Mouse (Mus musculus) neural tube, embryonic 14.5 days (tissue): ENCODE measurements at regions not wholly inside any gene's neighbourhood (a gene's known extent, or its start where the extent isn't known, plus 50 kb on each side); places are given as distances from the start of the nearest gene placed in this dataset.

ENCODE experiments used
- ATAC-seq: fragments of 200-750 bp; cut with Nextera tagmentation; 2 replicates; pipeline ENCODE4 v1.8.0; 2017; ENCODE audit warnings: low read depth, mild to moderate bottlenecking, moderate TSS enrichment, moderate library complexity
- H3K27ac ChIP-seq: fragments of 300-500 bp; sonication (generic); 2 replicates; pipeline ENCODE4 v1.5.1; 2014; ENCODE audit warnings: low read depth, mild to moderate bottlenecking, control low read depth, low read length, moderate library complexity, mixed read lengths
- H3K27me3 ChIP-seq: fragments of 300-500 bp; sonication (generic); 2 replicates; pipeline ENCODE4 v1.6.1; 2014; ENCODE audit warnings: low read length; ENCODE audit not compliant: control insufficient read depth, insufficient read depth
- H3K36me3 ChIP-seq: fragments of 300-500 bp; sonication (generic); 2 replicates; pipeline ENCODE4 v1.6.1; 2014; ENCODE audit warnings: low read length, mixed read lengths; ENCODE audit not compliant: control insufficient read depth, insufficient read depth
- H3K4me1 ChIP-seq: fragments of 300-500 bp; sonication (generic); 2 replicates; pipeline ENCODE4 v1.6.1; 2014; ENCODE audit warnings: low read length; ENCODE audit not compliant: control insufficient read depth, insufficient read depth
- H3K4me2 ChIP-seq: fragments of 300-500 bp; sonication (generic); 2 replicates; pipeline ENCODE4 v1.6.1; 2014; ENCODE audit warnings: mild to moderate bottlenecking, low read depth, low read length, control low read depth
- H3K4me3 ChIP-seq: fragments of 300-500 bp; sonication (generic); 2 replicates; pipeline ENCODE4 v1.5.1; 2014; ENCODE audit warnings: low read depth, low read length, control low read depth, mixed read lengths
- H3K9ac ChIP-seq: fragments of 300-500 bp; sonication (generic); replicated peaks from 2 replicates; pipeline ENCODE4 v1.6.1; 2014; ENCODE audit warnings: low read depth, mild to moderate bottlenecking, control low read depth, low read length, mixed read lengths
- H3K9me3 ChIP-seq: fragments of 300-500 bp; sonication (generic); 2 replicates; pipeline ENCODE4 v1.6.1; 2016; ENCODE audit warnings: low read length; ENCODE audit not compliant: control insufficient read depth
- WGBS: fragments of 180-500 bp; shearing (Covaris S2); extraction: QIAGEN DNeasy Blood & Tissue Kit; methylation state at CpG from one replicate; pipeline ENCODE4 v1.1.7; 2014; 5-methylcytosine and 5-hydroxymethylcytosine counted together

DNA sequence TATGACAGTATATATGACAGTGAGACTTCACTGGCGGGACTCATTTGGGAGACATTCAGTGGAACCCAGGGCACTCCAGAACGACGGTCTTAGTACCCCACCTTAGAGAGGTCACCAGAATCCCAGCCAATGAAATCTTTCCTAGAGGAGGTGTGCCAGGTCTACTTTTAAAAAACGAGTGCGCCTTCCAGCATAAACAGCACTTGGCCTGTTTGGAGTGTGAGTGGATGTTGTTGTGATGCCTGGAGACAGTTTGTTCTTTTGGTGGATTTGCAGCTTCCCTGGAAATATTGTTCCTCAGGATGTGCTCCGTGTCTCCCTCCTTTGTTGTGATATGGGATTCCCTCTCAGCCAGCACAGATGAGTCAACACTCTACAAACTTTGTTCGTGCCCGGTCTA is 219.9 kb downstream of the Zfp36l1 start:
- Histone ChIP-seq H3K27ac (no peak overlapping the region), H3K4me2 (no peak overlapping the region), H3K9me3 (no peaks in the 10 kb centered on the region), H3K27me3 (no peaks in the 10 kb centered on the region), H3K4me1 (peaks cover 15% of the 10 kb centered on the region), H3K9ac (no peak overlapping the region), H3K4me3 (no peak overlapping the region), H3K36me3 (no peaks in the 10 kb centered on the region)
- ATAC-seq = no peak
- 93% methylated on average over 8 of the region's 8 CpGs for WGBS

DNA sequence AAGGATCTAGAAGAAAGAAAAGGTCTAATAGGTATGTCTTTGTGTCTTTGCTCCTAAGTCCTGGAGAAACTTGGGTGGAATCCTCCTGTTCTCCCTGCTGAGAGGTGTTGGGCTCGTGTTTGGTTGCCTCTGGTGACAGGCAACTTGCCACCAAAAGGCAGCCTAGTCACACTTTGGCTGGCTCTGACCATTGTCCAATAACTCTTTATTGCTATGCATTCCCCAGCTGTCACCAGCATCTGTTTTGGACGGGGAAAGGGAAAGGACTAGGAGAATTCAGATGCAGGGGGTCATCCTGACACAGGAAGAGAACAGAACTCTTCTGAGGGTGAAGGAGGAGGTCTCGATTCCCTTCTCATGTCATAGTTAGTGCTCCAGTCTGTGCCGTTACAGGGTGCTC is 220.9 kb downstream of the Zfp36l1 start:
- 61% methylated on average over 4 of the region's 4 CpGs for WGBS
- no peak for ATAC-seq
- Histone ChIP-seq H3K9me3 (no peaks in the 10 kb centered on the region), H3K27ac (no peak overlapping the region), H3K27me3 (no peaks in the 10 kb centered on the region), H3K4me2 (no peak overlapping the region), H3K9ac (no peak overlapping the region), H3K4me3 (no peak overlapping the region), H3K36me3 (no peaks in the 10 kb centered on the region), H3K4me1 (peaks cover 17% of the 10 kb centered on the region)

DNA sequence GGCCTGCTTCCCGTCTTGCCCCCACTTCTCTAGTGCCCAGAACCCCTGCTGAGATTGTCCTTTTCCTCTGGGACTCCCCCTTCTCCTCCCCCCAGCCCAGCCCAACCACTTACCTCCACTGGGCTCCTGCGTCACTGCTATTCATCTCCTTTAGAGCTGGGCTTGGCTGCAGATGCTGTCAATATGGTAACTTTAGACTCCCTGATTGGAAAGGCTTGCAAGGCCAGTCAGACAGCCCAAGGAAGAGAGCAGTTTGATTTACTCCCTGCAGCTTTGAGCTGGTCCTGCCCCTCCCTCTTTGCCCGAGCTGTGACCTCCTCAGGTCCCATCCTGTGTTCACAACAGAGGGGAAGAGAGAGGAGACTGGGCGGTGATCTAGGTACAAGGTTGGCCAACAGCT is 221.9 kb downstream of the Zfp36l1 start:
- Histone ChIP-seq H3K9me3 (no peaks in the 10 kb centered on the region), H3K4me3 (no peak overlapping the region), H3K4me1 (peaks cover 13% of the 10 kb centered on the region), H3K27me3 (no peaks in the 10 kb centered on the region), H3K4me2 (no peak overlapping the region), H3K27ac (no peak overlapping the region), H3K9ac (no peak overlapping the region), H3K36me3 (no peaks in the 10 kb centered on the region)
- 13% methylated on average over 4 of the region's 4 CpGs for WGBS
- no peak for ATAC-seq

DNA sequence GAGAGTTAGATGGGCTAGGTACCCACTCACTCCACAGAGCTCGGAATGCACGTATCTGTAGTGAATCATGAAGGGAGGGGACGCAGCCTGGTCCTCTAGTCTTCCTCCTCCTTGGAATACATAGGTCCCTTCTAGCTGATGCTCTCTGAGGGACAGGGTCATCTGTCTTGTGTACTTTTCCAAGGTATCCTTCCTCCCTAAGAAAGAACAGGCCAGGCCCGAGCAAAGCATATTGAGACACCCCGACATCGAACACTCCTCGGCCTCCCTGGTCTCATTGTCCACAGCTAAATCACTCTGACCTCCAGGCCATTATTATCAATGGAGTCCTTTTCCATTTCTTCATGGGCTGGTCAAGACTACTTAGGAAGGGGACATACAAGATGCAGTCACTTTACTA is 222.5 kb downstream of the Zfp36l1 start:
- H3K27ac ChIP-seq = no peak overlapping the region
- no peak overlapping the region for H3K9ac ChIP-seq
- H3K27me3 ChIP-seq = no peaks in the 10 kb centered on the region
- H3K4me1 ChIP-seq = peaks cover 9% of the 10 kb centered on the region
- 83% methylated on average over 7 of the region's 7 CpGs for WGBS
- H3K36me3 ChIP-seq = no peaks in the 10 kb centered on the region
- no peak for ATAC-seq
- H3K9me3 ChIP-seq = no peaks in the 10 kb centered on the region
- no peak overlapping the region for H3K4me2 ChIP-seq
- H3K4me3 ChIP-seq = no peak overlapping the region

DNA sequence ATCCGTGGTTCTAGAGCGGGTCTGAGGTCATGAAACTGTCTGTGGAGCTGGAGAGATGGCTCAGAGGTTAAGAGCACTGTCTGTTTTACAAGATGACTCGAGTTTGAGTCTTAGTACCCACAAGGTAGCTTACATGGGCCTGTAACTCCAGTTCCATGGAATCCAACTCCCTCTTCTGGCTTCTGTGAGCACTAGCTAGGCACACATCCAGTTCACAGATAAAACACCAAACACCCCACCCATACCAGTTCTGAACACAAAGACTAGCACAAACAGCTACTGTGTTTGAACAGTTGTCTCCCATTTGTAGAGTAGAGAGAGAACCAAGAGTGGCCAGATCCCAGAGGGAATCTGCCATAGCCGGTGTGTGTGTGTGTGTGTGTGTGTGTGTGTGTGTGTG is 224.0 kb downstream of the Zfp36l1 start:
- Histone ChIP-seq H3K4me1 (0 out of 2 replicates have a peak, but pooled peaks cover 3% of the 10 kb centered on the region), H3K27ac (no peak overlapping the region), H3K9ac (no peak overlapping the region), H3K27me3 (no peaks in the 10 kb centered on the region), H3K4me2 (no peak overlapping the region), H3K4me3 (no peak overlapping the region), H3K9me3 (no peaks in the 10 kb centered on the region), H3K36me3 (no peaks in the 10 kb centered on the region)
- ATAC-seq = no peak
- WGBS = 93% methylated on average over 4 of the region's 4 CpGs

DNA sequence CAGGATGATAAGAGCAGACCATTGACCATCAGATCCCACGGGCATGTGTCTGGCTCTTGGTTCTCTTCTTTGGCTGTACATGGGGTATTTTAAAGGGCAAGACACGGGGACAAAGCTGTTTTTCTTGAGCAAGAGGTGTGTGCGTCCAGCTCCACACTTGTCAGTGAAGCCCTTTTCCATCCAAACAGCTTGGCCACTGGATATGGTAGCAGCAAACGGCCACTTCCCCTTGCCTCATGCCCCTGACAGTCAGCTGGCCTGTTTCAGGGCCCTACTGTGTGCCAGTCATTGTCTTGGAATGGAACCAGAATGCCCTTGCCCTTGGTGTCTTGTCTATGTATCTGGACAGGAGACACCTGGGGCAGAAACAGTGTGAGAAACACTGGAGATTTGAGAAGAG is 224.7 kb downstream of the Zfp36l1 start:
- Histone ChIP-seq H3K9ac (no peak overlapping the region), H3K4me3 (no peak overlapping the region), H3K27me3 (no peaks in the 10 kb centered on the region), H3K27ac (no peak overlapping the region), H3K9me3 (no peaks in the 10 kb centered on the region), H3K4me1 (0 out of 2 replicates have a peak, but pooled peaks cover 3% of the 10 kb centered on the region), H3K36me3 (no peaks in the 10 kb centered on the region), H3K4me2 (no peak overlapping the region)
- WGBS = 89% methylated on average over 4 of the region's 4 CpGs
- ATAC-seq = no peak

DNA sequence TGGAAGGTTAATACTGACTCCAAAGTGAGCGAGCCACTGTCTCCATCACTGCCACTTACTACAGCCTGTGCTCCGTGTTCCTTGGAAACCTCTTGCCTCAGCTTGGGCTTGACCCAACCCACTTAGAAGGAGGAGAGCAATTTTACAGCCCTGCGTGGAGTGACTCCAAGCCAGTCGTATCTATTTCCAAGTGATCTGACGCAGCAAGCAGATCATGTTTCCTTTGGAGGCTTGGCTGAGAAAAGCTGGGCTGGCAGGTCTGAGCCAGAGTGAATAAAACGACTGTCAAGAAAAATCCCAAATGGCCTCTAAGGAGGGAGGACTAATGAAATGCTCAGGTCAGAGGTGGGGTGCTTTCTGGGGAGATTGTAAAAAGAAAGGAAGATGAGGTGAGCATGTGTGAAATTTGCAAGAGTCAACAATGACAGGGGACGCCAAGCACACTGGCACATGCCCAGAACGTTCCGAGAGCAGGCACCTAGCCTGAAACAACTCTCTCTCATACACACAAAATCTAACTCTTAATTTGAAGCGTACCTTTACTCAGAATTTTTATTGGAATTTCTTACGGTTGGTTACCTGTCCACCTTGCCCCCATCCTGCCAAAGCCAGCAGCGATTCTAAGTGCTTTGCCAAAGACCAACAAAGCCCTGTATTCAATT is 225.5 kb downstream of the Zfp36l1 start:
- Histone ChIP-seq H3K36me3 (no peaks in the 10 kb centered on the region), H3K4me1 (0 out of 2 replicates have a peak, but pooled peaks cover 3% of the 10 kb centered on the region), H3K9ac (no peak overlapping the region), H3K9me3 (no peaks in the 10 kb centered on the region), H3K27me3 (no peaks in the 10 kb centered on the region), H3K4me2 (no peak overlapping the region), H3K27ac (no peak overlapping the region), H3K4me3 (no peak overlapping the region)
- no peak for ATAC-seq
- 53% methylated on average over 12 of the region's 12 CpGs for WGBS

DNA sequence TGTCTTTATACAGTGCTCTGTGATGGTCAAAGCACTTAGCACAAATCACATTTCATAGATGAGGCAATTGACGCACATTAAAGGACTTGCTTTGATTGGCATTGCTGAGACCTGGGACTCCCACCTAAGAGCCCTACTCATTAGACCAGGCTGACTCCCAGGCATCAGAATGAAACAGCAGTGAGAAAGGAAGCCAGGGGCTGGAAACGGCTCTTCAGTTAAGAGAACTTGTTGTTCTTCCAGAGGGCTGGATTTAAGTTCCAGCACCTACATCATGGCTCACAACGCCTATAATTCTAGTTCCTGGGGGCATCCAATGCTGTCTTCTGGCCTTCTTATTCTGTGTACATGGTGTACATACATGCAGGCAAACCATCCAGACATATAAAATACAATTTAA is 226.3 kb downstream of the Zfp36l1 start:
- no peak for ATAC-seq
- no peak overlapping the region for H3K27ac ChIP-seq
- WGBS = 76% methylated on average over 3 of the region's 3 CpGs
- H3K9me3 ChIP-seq = no peaks in the 10 kb centered on the region
- H3K36me3 ChIP-seq = no peaks in the 10 kb centered on the region
- 0 out of 2 replicates have a peak, but pooled peaks cover 3% of the 10 kb centered on the region for H3K4me1 ChIP-seq
- no peak overlapping the region for H3K4me2 ChIP-seq
- H3K9ac ChIP-seq = no peak overlapping the region
- no peaks in the 10 kb centered on the region for H3K27me3 ChIP-seq
- no peak overlapping the region for H3K4me3 ChIP-seq

DNA sequence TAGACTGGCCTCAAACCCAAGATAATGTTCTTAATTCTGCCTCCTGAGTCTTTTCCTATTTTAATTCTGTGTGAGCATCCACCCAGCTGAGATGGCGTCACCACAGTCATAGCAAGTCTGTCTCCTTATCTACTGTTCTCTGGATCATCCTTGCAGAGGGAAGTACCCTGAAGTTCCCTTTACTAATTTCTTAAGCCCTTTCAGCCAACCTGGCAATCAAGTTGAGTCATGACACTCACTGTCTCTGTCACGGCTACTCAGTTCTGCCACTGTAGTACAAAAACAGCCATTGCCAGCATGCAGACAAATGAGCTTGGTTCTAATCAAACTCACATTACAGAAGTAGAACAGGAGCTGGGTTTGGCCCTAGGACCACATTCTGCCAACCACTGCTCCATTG is 227.5 kb downstream of the Zfp36l1 start:
- H3K4me2 ChIP-seq = no peak overlapping the region
- WGBS = 93% methylated on average over 2 of the region's 2 CpGs
- no peaks in the 10 kb centered on the region for H3K36me3 ChIP-seq
- H3K4me3 ChIP-seq = no peak overlapping the region
- no peak overlapping the region for H3K9ac ChIP-seq
- no peak for ATAC-seq
- H3K9me3 ChIP-seq = no peaks in the 10 kb centered on the region
- 0 out of 2 replicates have a peak, but pooled peaks cover 5% of the 10 kb centered on the region for H3K4me1 ChIP-seq
- H3K27me3 ChIP-seq = no peaks in the 10 kb centered on the region
- H3K27ac ChIP-seq = no peak overlapping the region
